Mouse (Mus musculus) gastrocnemius, postnatal 4 days (tissue): ENCODE data around the gene Ascc1. TPM values are rescaled to one million over a fixed set of nuclear protein-coding genes. Genes with fewer than 3 reads are reported as not detected.

Experiments used
- DNase-seq, 2 experiments: peaks; one replicate each; pipeline ENCODE4 v3.0.0; 2021 to 2022; ENCODE audit warnings: low spot score in 2 of 2, mixed read lengths in 2 of 2
- total RNA-seq, 2 experiments: library from RNA; stranded (reverse); gene quantifications; 2 replicates each; pipeline ENCODE4 v1.2.3; 2021

Gene Ascc1
- total RNA-seq, 2 experiments from 2014 or later, result 13.9 to 16.0 TPM

- no peak for DNase-seq
Measured at GRCm38 (mm10) chr10:60009115-60009514, 6.5 kb downstream of the Ascc1 start.

DNA sequence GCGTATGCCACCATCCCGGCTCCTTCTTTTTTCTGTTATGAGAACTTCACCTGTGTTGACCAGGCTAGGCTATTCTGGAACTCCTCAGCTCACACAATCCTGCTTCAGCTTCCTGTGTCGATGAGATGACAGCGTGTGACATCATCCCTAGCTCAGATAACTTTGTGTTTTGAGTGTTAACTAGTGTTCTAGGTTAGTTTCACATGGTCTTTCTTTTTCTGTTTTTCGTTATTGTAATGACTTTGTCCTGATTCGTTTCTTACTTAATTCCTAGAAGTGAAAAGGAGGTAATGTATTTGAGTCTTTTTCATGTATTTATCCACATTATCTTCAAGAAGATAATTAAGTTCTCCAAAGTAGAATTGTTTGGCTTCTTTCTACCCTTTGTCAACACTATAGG is 13.6 kb downstream of the Ascc1 start:
- no peak for DNase-seq

DNA sequence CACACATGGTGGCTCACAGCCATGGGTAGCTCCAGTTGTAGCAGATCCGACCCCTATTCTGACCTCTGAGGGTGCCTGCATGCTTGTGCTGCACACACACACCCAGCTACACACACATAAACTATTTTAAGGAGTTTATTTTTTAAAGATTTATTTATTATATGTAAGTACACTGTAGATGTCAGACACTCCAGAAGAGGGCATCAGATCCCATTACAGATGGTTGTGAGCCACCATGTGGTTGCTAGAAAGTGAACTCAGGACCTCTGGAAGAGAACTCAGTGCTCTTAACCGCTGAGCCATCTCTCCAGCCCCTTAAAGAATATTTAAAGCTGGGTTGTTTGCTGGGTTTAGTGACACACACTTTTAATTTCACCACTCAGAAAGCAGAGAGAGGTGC is 16.7 kb downstream of the Ascc1 start:
- no peak for DNase-seq

GRCm38 (mm10) chr10:60023751-60024150 is 21.1 kb downstream of the Ascc1 start:
- DNase-seq, result no peak

DNA sequence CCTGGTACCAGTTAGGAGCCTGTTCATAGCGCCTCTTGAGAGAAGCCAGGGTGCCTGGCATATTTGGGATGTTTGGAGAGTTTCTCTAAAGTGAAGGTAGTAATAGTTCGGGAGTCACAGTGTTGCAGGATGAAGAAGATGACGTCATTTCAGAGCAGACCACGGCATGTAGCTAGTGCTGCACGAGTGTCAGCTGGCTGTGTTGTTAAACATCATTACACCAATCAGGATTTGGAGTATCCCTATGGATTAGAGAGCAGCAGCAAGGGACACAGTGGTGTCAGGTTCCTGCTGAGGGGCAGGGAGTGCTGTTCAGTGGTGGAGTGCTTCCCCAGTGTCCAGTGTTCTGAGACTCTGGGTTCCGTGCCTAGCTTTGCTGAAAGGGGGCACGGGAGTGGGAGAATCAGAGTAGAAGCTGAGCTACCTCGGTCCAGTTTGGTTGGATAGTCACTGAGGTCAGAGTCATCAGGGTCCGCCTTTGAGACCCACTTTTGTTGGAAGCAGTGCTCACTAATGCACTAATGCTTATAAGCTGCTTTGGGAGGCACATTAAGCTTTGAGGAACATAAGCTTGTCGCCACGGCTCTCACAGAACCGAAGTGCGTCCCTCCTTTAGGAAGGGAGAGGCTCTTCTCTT is 24.3 kb downstream of the Ascc1 start:
- DNase-seq, result no peak

DNA sequence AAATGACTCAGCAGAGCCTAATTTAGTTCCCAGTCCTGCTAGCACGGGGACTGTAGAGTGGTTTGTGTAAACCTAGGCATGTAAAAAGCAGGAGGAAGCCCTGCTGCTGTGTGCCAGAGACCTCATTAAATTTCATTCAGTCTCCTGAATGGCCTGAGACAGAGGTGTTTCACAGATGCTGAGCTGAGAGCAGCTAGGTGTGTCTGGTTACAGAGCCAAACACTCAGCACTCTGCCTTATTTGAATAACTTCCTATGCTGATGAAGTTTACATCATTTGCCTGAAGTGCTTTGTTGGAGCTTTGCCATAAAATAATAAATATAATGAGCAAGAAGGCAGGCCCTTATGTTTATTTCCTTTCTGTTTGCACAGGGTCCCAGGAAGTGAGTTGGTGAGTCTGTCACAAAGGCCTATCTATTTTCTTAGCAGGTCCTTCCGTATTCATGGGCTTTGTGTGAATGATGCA is 25.0 kb downstream of the Ascc1 start:
- DNase-seq, result no peak

GRCm38 (mm10) chr10:60028181-60028580 is 25.6 kb downstream of the Ascc1 start:
- no peak for DNase-seq

- DNase-seq, result no peak
Measured at GRCm38 (mm10) chr10:60028979-60029378, 26.4 kb downstream of the Ascc1 start.

GRCm38 (mm10) chr10:60029387-60029786 is 26.8 kb downstream of the Ascc1 start:
- no peak for DNase-seq

GRCm38 (mm10) chr10:60031562-60031961 is 29.0 kb downstream of the Ascc1 start:
- no peak for DNase-seq

DNA sequence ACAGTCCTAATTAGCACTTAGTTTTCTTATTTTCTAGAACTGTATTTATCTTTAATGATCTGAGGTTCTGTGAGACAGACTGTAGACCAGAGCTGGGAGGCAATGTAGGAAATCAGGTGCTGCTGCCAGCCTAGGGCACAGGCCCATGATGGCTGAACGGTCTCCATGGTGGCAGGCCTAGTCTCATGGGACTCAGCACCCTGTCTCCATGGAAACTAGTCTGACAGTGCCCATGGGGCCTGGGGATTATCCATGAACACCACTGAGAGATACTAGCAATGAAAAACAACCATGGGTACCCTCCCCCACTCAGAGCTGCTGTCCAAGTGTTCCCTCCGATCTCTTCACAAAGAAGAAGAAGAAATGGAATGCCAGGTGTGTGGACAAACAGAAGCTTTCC is 29.4 kb downstream of the Ascc1 start:
- DNase-seq, result no peak

GRCm38 (mm10) chr10:60032622-60033021 is 30.0 kb downstream of the Ascc1 start:
- no peak for DNase-seq

- DNase-seq, result no peak
Measured at GRCm38 (mm10) chr10:60033064-60033463, 30.5 kb downstream of the Ascc1 start.

DNA sequence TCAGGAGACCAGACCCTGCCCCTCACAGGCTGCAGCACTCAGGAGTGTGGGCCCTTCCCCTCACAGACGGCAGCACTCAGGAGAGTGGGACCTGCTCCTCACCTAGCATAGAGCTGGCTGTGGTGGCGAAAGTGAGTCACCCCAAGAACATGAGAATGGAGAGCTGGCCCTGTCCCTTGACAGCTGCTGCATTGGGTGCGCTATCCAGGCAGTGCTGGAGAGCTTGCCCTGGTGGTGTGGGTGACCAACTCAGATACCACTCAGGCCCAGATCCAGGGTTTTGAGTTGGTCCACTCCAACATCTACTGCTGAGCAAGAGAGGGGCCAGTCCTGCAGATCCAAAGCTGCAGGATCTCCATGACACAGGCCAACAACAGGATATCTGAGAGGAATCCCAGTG is 32.0 kb downstream of the Ascc1 start:
- DNase-seq, result no peak

GRCm38 (mm10) chr10:60035744-60036143 is 33.1 kb downstream of the Ascc1 start:
- no peak for DNase-seq

DNA sequence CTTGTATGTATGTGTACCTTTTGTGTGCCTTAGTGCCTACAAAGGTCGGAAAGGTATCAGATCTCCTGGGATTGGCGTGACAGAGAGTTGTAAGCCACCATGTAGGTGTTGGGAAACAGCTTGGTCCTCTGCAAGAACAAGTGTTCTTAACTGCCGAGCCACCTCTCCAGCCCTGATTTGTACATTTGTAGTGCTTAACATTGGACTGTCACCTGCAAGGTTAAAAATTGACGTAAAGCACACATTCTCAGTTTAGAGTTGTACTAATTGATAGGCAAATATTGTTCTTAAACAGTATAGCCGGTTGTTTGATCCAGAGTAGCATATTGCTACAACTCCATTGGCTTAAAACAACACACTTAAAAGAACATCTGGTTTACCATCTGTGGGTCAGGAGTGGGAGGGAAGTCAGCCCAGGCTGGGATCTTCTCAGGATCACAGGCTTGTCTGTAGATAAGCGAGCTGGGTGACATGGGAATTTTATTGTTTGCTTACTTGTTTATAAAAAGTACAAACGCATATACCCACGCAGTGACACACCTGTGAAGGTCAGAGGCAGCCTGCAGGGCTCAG is 39.8 kb downstream of the Ascc1 start:
- no peak for DNase-seq

DNA sequence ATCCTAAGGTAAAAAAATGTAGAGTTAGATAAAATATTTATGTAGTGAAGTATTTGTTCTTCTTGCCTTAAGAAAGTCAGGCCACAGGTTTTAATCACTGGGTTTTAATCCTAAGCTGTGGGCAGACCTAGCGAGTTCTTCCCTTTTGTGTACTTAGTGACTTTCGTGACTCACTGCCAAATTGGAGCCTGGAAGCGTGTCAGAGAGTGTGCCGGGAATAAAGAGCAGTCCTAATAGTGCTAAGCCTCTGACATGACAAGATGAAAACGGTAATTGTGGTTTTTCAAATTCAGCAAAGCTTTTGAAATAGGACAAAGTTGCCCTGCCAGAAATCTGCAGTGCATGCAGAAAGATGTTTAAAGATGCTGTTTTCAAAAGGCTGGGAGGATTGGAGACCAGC is 44.1 kb downstream of the Ascc1 start:
- DNase-seq, result no peak

- DNase-seq, result no peak
Measured at GRCm38 (mm10) chr10:60050581-60050980, 48.0 kb downstream of the Ascc1 start.

GRCm38 (mm10) chr10:60053073-60053472 is 50.5 kb downstream of the Ascc1 start:
- DNase-seq, result no peak

DNA sequence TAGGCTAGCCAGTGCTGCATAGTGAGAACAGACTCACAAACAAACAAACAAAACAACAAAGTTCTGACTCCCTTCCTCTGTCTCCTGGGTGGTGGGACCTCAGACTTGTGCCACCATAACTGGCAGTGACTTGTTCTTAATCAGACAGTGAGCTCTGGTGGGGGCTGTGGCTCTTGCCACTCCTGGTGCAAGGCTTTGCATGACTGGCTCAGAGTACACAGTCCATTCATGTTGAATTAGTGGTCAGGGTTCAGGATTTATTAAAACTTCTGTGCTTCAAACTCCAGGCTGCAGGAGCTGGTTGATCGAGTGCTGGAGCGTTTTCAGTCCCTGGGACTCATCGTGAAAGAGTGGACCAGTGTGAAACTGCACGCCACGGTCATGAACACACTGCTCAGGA is 59.6 kb downstream of the Ascc1 start:
- DNase-seq, result no peak

DNA sequence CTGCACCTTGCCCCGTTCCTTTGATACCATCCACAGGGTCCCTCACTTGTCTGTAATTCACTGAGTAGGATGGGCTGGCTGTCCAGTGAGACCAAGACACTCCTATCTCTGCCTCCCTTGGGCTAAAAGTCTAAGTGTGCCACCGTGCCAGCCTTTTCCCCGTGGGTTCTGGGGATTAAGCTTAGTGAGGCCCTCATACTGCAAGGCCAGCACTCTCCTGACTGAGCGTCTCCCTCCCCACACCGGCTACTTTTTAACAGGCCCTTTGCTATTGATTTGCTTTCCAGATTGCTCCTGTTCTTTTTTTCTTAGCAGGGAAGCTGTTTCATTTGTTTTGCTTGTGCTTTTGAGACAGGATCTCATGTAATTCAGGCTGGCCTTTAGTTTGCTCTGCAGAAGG is 60.3 kb downstream of the Ascc1 start:
- no peak for DNase-seq

GRCm38 (mm10) chr10:60066524-60066923 is 63.9 kb downstream of the Ascc1 start:
- no peak for DNase-seq

- DNase-seq, result no peak
Measured at GRCm38 (mm10) chr10:60075159-60075558, 72.6 kb downstream of the Ascc1 start.
